Mouse (Mus musculus): Measurements from ENCODE around the gene Zfp568. TPM values are rescaled to one million over a fixed set of nuclear protein-coding genes. Genes with fewer than 3 reads are reported as not detected.
"Not testable (repeated sequence)": the region's sequence is repeated elsewhere in the genome, so short reads cannot be mapped to it uniquely, and the experiment has no call there.

The Zfp568 gene
- polyA plus RNA-seq, 1 experiment from 2014 or later, result 5.3 TPM

- H3K27ac ChIP-seq (replicated peaks), result no peak overlapping the region
- no peak overlapping the region for H3K4me2 ChIP-seq (replicated peaks; ENCODE audit: low read depth)
- 49% methylated on average over 3 of the region's 3 CpGs for WGBS
- no peak for TF ChIP-seq CTCF (IDR thresholded peaks at IDR 0.05; ENCODE audit: low read depth)
- no peak for TF ChIP-seq EP300 (optimal IDR thresholded peaks at IDR 0.05)
- no peaks in the 10 kb centered on the region for H3K36me3 ChIP-seq (ENCODE audit: control insufficient read depth, insufficient read depth, low read length)
- no peak overlapping the region for H3K4me3 ChIP-seq (ENCODE audit: low read depth, low read length)
- ATAC-seq (ENCODE audit: low FRiP score, low TSS enrichment), result no peak
- H3K9me3 ChIP-seq (ENCODE audit: control insufficient read depth, low read length), result no peaks in the 10 kb centered on the region
- no peak for DNase-seq (ENCODE audit: low spot score)
- H3K9ac ChIP-seq (ENCODE audit: low read length), result no peak overlapping the region
- no peaks in the 10 kb centered on the region for H3K27me3 ChIP-seq (ENCODE audit: control insufficient read depth, insufficient read depth, low read length)
- H3K4me1 ChIP-seq (replicated peaks; ENCODE audit: control insufficient read depth, insufficient read depth), result no peaks in the 10 kb centered on the region
Measured at GRCm38 (mm10) chr7:29959004-29959403, 24.8 kb upstream of the Zfp568 start.

- not testable (repeated sequence) for H3K9me3 ChIP-seq (ENCODE audit: control insufficient read depth, low read length); ATAC-seq (ENCODE audit: low FRiP score, low TSS enrichment); H3K27me3 ChIP-seq (ENCODE audit: control insufficient read depth, insufficient read depth, low read length); H3K36me3 ChIP-seq (ENCODE audit: control insufficient read depth, insufficient read depth, low read length); H3K4me1 ChIP-seq (replicated peaks; ENCODE audit: control insufficient read depth, insufficient read depth); H3K27ac ChIP-seq (replicated peaks); H3K4me2 ChIP-seq (replicated peaks; ENCODE audit: low read depth); H3K4me3 ChIP-seq (ENCODE audit: low read depth, low read length); H3K9ac ChIP-seq (ENCODE audit: low read length); DNase-seq (ENCODE audit: low spot score)
- WGBS, result 52% methylated on average over 29 of the region's 39 CpGs
Measured at GRCm38 (mm10) chr7:29965115-29965810, 18.5 kb upstream of the Zfp568 start.

GRCm38 (mm10) chr7:29970686-29971085 is 13.1 kb upstream of the Zfp568 start:
- TF ChIP-seq EP300 (optimal IDR thresholded peaks at IDR 0.05) (no peak), CTCF (IDR thresholded peaks at IDR 0.05; ENCODE audit: low read depth) (no peak)
- no peaks in the 10 kb centered on the region for H3K36me3 ChIP-seq (ENCODE audit: control insufficient read depth, insufficient read depth, low read length)
- H3K27ac ChIP-seq (replicated peaks), result no peak overlapping the region
- no peaks in the 10 kb centered on the region for H3K9me3 ChIP-seq (ENCODE audit: control insufficient read depth, low read length)
- H3K4me2 ChIP-seq (replicated peaks; ENCODE audit: low read depth), result no peak overlapping the region
- no peak for DNase-seq (ENCODE audit: low spot score)
- 80% methylated on average over 9 of the region's 9 CpGs for WGBS
- H3K9ac ChIP-seq (ENCODE audit: low read length), result no peak overlapping the region
- H3K4me1 ChIP-seq (replicated peaks; ENCODE audit: control insufficient read depth, insufficient read depth), result no peaks in the 10 kb centered on the region
- no peaks in the 10 kb centered on the region for H3K27me3 ChIP-seq (ENCODE audit: control insufficient read depth, insufficient read depth, low read length)
- H3K4me3 ChIP-seq (ENCODE audit: low read depth, low read length), result no peak overlapping the region
- ATAC-seq (ENCODE audit: low FRiP score, low TSS enrichment), result no peak

- H3K4me2 ChIP-seq (replicated peaks; ENCODE audit: low read depth), result no peak overlapping the region
- 0 out of 2 replicates have a peak, but pooled peaks cover 3% of the 10 kb centered on the region for H3K4me1 ChIP-seq (replicated peaks; ENCODE audit: control insufficient read depth, insufficient read depth)
- WGBS, result 87% methylated on average over 1 of the region's 1 CpGs
- H3K27ac ChIP-seq (replicated peaks), result no peak overlapping the region
- H3K36me3 ChIP-seq (ENCODE audit: control insufficient read depth, insufficient read depth, low read length), result no peaks in the 10 kb centered on the region; the same call in 1 of the 2 replicates
- H3K9me3 ChIP-seq (ENCODE audit: control insufficient read depth, low read length), result no peaks in the 10 kb centered on the region
- H3K27me3 ChIP-seq (ENCODE audit: control insufficient read depth, insufficient read depth, low read length), result no peaks in the 10 kb centered on the region
- TF ChIP-seq EP300 (optimal IDR thresholded peaks at IDR 0.05) (no peak), CTCF (IDR thresholded peaks at IDR 0.05; ENCODE audit: low read depth) (no peak)
- no peak overlapping the region for H3K9ac ChIP-seq (ENCODE audit: low read length)
- no peak overlapping the region for H3K4me3 ChIP-seq (ENCODE audit: low read depth, low read length)
- no peak for DNase-seq (ENCODE audit: low spot score)
- no peak for ATAC-seq (ENCODE audit: low FRiP score, low TSS enrichment)
Measured at GRCm38 (mm10) chr7:29980761-29981160, 3.0 kb upstream of the Zfp568 start.

GRCm38 (mm10) chr7:29981455-29981854 is 2.3 kb upstream of the Zfp568 start:
- TF ChIP-seq CTCF (IDR thresholded peaks at IDR 0.05; ENCODE audit: low read depth), result peak; percentile 5; the same call in 1 of the 2 replicates
- no peak for TF ChIP-seq EP300 (optimal IDR thresholded peaks at IDR 0.05)
- Histone ChIP-seq H3K4me1 (replicated peaks; ENCODE audit: control insufficient read depth, insufficient read depth) (0 out of 2 replicates have a peak, but pooled peaks cover 3% of the 10 kb centered on the region), H3K27me3 (ENCODE audit: control insufficient read depth, insufficient read depth, low read length) (no peaks in the 10 kb centered on the region), H3K36me3 (ENCODE audit: control insufficient read depth, insufficient read depth, low read length) (no peaks in the 10 kb centered on the region; the same call in 1 of the 2 replicates), H3K9ac (ENCODE audit: low read length) (no peak overlapping the region), H3K9me3 (ENCODE audit: control insufficient read depth, low read length) (no peaks in the 10 kb centered on the region), H3K27ac (replicated peaks) (no peak overlapping the region), H3K4me3 (ENCODE audit: low read depth, low read length) (no peak overlapping the region), H3K4me2 (replicated peaks; ENCODE audit: low read depth) (no peak overlapping the region)
- ATAC-seq (ENCODE audit: low FRiP score, low TSS enrichment), result no peak
- WGBS, result 43% methylated on average over 5 of the region's 5 CpGs
- no peak for DNase-seq (ENCODE audit: low spot score)

- no peak for TF ChIP-seq EP300 (optimal IDR thresholded peaks at IDR 0.05)
- no peak for TF ChIP-seq CTCF (IDR thresholded peaks at IDR 0.05; ENCODE audit: low read depth)
- Histone ChIP-seq H3K27ac (replicated peaks) (no peak overlapping the region), H3K4me1 (replicated peaks; ENCODE audit: control insufficient read depth, insufficient read depth) (0 out of 2 replicates have a peak, but pooled peaks cover 3% of the 10 kb centered on the region), H3K27me3 (ENCODE audit: control insufficient read depth, insufficient read depth, low read length) (no peaks in the 10 kb centered on the region), H3K4me2 (replicated peaks; ENCODE audit: low read depth) (no peak overlapping the region), H3K4me3 (ENCODE audit: low read depth, low read length) (no peak overlapping the region), H3K9me3 (ENCODE audit: control insufficient read depth, low read length) (no peaks in the 10 kb centered on the region), H3K9ac (ENCODE audit: low read length) (no peak overlapping the region), H3K36me3 (ENCODE audit: control insufficient read depth, insufficient read depth, low read length) (no peaks in the 10 kb centered on the region; the same call in 1 of the 2 replicates)
- DNase-seq (ENCODE audit: low spot score), result no peak
- no peak for ATAC-seq (ENCODE audit: low FRiP score, low TSS enrichment)
- whole genome bisulfite sequencing, result 60% methylated on average over 3 of the region's 3 CpGs
Measured at GRCm38 (mm10) chr7:29981860-29982259, 1.9 kb upstream of the Zfp568 start.
